Mouse (Mus musculus) naive thymus-derived CD4-positive, alpha-beta T cell, adult 5 months (primary cell): ENCODE data around the gene Ints2. TPM values are rescaled to one million over a fixed set of nuclear protein-coding genes. Genes with fewer than 3 reads are reported as not detected.

Experiments used
- polyA plus RNA-seq: library from polyadenylated mRNA; unstranded; fragments of 100-300 nt; shearing (Covaris generic); gene quantifications from one replicate; pipeline ENCODE4 v1.2.1, GENCODE M21; 2017

The Ints2 gene
- 17.9 TPM for polyA plus RNA-seq

DNA sequence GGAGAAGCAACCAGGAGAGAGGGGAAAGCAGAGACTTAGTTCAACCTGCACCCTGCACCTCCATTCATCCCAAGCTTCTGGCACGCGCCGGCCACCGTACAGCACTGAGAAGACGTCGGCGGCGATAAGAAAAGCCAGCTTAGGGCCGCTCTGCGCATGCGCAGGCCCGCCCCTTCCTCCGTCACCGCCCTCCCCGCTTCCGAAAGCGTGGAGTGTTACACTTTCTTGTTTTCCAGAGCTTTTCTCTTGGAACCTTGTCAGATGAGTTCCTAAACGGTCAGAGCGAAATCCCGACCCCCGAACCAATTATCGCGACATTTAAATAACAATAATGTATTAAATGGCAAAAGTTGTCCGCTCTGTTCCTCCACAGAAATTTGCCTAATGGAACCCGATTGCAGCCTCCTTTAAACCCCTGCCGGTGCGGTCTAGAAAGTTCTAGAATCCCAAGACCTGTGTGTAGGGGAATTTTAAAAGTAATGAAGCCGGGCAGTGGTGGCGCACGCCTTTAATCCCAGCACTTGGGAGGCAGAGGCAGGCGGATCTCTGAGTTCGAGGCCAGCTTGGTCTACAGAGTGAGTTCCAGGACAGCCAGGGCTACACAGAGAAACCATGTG is at the start of gene Ints2:
Gene Ints2 (minus strand): TSS at position 116 of the 617 bp plus-strand sequence.

DNA sequence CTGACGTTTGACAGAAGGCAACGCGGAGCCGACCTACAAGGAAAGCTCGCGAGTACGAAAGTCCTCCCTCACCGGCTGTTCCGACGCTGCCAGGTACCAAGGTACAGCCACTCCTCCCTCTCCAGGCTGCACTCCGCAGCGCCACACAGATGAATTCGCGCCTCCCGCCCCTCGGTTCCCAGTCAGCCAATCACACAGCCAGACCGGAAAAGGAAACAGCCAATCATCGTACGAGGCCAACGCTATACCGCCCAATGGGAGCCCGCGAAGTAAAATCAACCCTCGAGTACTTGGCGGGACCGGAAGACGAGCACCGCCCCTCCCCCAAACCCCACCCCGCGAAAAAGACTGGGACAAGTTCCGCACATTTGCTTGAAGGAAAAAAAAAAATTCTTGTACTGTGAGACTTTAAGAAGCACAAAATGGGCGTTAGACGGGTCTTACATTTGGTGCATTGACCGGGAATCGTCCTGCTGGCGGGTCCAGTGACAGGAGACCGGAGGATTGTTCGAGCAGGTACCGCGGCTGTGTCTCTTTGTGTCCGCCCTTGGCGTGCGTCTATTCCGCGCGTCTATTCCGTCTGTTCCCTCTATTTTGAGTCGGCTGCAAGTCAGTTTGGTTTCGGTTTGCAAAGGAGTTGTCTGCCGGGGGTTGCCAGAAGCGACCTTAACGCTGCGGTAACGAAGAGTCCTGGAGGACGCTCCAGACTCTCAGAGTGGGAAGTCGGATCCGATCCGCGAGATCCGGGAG is 56.2 kb downstream of the Ints2 start, which contains the start of gene Brip1:
Gene Brip1 (minus strand): TSS at position 157 of the 750 bp plus-strand sequence.

Other genes starting within 250 kb of the Ints2 start
- 1.6 TPM for gene Brip1, start 56.4 kb downstream of the Ints2 start, polyA plus RNA-seq
- gene Med13, start 100.0 kb upstream of the Ints2 start, polyA plus RNA-seq = 33.2 TPM
- gene Rnft1, start 227.1 kb upstream of the Ints2 start, polyA plus RNA-seq = 37.2 TPM